Mouse (Mus musculus): ENCODE data around the gene Fto. TPM values are rescaled to one million over a fixed set of nuclear protein-coding genes. Genes with fewer than 3 reads are reported as not detected.

Gene Fto
- polyA plus RNA-seq, 1 experiment from 2014 or later, result 151 TPM

DNA sequence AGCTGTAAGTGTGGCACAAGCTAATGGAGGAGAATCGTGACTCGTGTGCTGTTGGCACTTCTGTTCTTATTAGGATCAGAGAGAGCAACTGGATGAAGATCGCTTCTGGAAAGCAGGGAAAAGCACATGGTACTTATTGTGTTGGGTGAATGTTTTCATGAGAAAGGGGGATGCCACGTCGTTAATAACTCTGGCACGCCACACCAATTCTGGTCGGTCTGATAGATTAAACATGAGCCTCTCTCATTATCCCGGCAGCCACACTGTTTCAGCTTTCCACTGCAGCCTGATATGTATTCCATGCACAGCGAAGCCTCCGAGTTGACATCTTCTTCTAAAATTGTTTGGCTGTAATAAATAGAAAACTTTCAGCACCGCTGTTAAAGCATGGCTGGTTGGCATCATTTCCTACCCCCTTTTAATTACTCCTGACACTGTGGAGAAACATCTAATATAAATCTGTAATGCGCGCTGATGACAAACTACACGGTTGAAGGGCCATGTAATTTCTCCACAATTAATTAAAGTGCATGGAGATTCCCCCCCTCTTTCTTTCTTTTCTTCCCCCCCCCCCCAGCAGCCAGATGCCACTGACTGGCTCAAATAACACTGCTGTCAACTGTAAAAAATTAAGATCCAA lies 298.5 kb downstream of the Fto start:
- Histone ChIP-seq H3K4me2 (ENCODE audit: low read length) (no peak overlapping the region; the same call in none of the 2 replicates), H3K27me3 (replicated peaks; ENCODE audit: control insufficient read depth, insufficient read depth, low read length) (peaks cover 3% of the 10 kb centered on the region), H3K36me3 (ENCODE audit: control insufficient read depth, insufficient read depth, low read length) (no peaks in the 10 kb centered on the region), H3K27ac (ENCODE audit: low read depth, low read length) (no peak overlapping the region; the same call in 1 of the 2 replicates), H3K9me3 (ENCODE audit: control insufficient read depth, low read length) (no peaks in the 10 kb centered on the region), H3K9ac (ENCODE audit: low read depth, low read length) (no peak overlapping the region), H3K4me3 (ENCODE audit: low read length) (no peak overlapping the region), H3K4me1 (ENCODE audit: control insufficient read depth, insufficient read depth, low read depth, low read length) (peaks cover 24% of the 10 kb centered on the region)
- ATAC-seq, result peak; percentile 60; the same call in 1 of the 2 replicates
- WGBS, result 19% methylated on average over 14 of the region's 14 CpGs

DNA sequence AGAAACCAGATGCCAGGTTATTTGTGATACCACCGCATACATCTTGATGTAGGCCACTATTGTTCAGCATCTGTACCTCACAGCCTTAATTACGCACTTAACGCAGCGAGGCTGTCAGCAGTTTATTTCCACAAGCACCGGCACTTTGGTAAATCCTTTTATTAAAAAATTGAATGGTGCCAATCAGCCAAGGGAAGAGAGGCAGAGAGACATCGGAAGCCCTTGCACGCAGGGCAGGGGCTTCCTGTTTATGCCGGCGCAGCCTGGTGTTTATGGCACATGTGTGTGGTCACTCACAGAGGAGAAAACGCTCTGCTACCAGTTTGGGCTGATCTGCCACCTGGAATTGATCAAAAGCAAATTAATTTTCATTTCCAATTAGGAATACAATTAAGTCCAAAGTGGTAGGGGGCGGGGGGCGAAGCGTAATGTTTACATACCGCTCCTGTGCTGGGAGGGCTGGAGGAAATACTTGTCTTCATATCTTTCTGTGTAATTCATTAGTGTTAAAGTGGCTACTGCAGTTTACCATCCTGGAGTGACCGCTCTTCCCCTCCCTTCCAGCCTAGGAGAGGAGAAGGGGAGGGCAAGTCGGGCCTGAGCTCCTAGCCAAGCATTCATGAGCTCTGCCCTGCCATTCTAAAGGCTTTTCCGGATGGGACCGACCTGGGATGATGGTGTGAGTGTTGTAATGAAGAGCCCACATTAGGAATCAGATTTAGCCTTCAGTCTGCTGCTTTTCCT lies 299.2 kb downstream of the Fto start:
- Histone ChIP-seq H3K4me1 (ENCODE audit: control insufficient read depth, insufficient read depth, low read depth, low read length) (peaks cover 24% of the 10 kb centered on the region), H3K9ac (ENCODE audit: low read depth, low read length) (no peak overlapping the region), H3K27ac (ENCODE audit: low read depth, low read length) (no peak overlapping the region; the same call in 1 of the 2 replicates), H3K36me3 (ENCODE audit: control insufficient read depth, insufficient read depth, low read length) (no peaks in the 10 kb centered on the region), H3K27me3 (replicated peaks; ENCODE audit: control insufficient read depth, insufficient read depth, low read length) (peaks cover 3% of the 10 kb centered on the region), H3K4me2 (ENCODE audit: low read length) (no peak overlapping the region; the same call in none of the 2 replicates), H3K4me3 (ENCODE audit: low read length) (no peak overlapping the region), H3K9me3 (ENCODE audit: control insufficient read depth, low read length) (no peaks in the 10 kb centered on the region)
- no peak for ATAC-seq
- WGBS, result 27% methylated on average over 18 of the region's 18 CpGs

DNA sequence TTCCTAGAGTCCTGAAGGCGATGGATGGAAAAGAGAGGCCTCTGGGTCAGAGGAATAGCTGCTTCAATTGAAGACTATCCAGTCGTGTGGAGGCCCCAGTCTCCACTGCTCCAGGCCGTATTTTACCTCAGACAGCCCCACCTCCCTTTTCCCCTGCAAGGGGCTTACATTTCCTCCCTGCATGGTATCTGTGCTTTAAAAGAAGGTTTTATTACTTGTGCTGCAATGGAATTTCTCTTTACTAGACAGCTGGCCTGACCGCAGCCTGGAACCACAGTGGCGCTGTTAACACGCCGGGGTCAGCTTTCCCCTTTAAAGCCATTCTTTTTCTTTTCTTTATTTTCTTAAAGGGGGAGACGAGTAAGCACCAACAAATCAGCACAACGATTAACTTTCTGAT lies 300.3 kb downstream of the Fto start:
- H3K27ac ChIP-seq (ENCODE audit: low read depth, low read length), result no peak overlapping the region
- no peaks in the 10 kb centered on the region for H3K9me3 ChIP-seq (ENCODE audit: control insufficient read depth, low read length)
- H3K36me3 ChIP-seq (ENCODE audit: control insufficient read depth, insufficient read depth, low read length), result no peaks in the 10 kb centered on the region
- no peak overlapping the region for H3K9ac ChIP-seq (ENCODE audit: low read depth, low read length)
- H3K27me3 ChIP-seq (replicated peaks; ENCODE audit: control insufficient read depth, insufficient read depth, low read length), result peaks cover 3% of the 10 kb centered on the region
- H3K4me1 ChIP-seq (ENCODE audit: control insufficient read depth, insufficient read depth, low read depth, low read length), result peaks cover 32% of the 10 kb centered on the region
- H3K4me3 ChIP-seq (ENCODE audit: low read length), result no peak overlapping the region
- H3K4me2 ChIP-seq (ENCODE audit: low read length), result no peak overlapping the region
- no peak for ATAC-seq
- 37% methylated on average over 9 of the region's 9 CpGs for WGBS

DNA sequence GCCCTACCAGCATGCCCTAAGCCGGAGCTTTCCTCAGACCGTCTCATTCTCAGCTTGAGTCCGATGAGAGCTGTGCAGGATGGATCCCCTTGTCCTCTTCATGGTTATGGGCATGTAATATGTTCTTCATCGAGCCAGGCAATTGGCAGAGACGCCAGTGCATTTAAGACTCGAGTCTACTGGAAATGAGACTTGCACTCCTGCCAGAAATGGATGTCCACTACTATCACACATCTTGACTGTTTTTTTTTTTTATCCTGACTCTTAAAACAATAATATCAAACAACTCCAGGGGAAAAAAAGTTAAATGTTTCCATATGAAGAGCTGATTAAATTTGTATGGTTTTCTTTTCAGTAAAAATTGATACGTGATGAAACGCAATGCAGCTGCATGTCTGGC lies 301.9 kb downstream of the Fto start:
- Histone ChIP-seq H3K27ac (ENCODE audit: low read depth, low read length) (no peak overlapping the region), H3K4me3 (ENCODE audit: low read length) (no peak overlapping the region), H3K4me2 (ENCODE audit: low read length) (no peak overlapping the region), H3K4me1 (ENCODE audit: control insufficient read depth, insufficient read depth, low read depth, low read length) (peaks cover 32% of the 10 kb centered on the region), H3K36me3 (ENCODE audit: control insufficient read depth, insufficient read depth, low read length) (no peaks in the 10 kb centered on the region), H3K9me3 (ENCODE audit: control insufficient read depth, low read length) (no peaks in the 10 kb centered on the region), H3K9ac (ENCODE audit: low read depth, low read length) (no peak overlapping the region), H3K27me3 (replicated peaks; ENCODE audit: control insufficient read depth, insufficient read depth, low read length) (peaks cover 3% of the 10 kb centered on the region)
- 72% methylated on average over 8 of the region's 8 CpGs for WGBS
- ATAC-seq, result no peak

DNA sequence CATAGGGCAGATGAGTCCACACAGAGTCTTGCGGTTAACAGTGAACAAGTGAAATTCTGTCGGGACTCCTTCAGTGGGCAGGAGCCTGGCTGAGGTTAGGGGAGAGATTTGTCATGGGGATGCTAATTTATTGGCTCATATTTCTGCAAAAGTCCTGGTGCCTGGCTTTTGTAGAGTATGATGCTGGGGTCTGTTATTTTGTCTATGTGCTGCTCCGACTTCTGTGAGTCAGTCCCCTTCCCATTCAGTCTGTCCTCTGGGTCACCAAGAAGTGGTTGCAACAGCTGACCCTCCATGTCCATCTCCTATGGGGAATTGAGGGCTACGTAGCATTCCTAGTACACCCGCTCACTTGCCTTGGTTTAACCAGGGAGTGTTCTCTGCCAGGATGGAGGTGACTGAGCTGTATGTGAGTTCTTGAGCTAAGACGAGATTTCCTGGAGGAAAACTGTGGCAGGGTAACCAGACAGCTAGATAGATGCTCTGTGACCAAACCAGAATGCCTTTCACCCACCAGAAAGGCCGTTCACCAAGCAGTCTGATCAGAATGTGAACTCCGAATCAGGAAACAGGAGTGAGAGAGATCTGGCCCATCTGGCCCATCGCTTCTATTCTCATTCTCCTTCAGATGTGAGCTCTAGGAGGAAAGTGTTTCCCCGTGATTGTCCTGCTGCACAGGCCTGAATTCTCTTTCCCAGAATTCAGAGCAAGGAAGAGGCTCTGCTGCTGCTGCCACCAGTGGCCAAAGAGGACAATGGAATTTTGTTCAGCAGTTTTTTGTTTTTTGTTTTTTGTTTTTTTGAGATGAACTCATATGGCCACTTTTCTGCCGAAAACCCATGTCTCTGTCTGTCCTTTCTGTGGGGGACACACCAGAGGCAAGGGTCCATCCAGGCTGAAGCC lies 302.7 kb downstream of the Fto start:
- peaks cover 29% of the 10 kb centered on the region for H3K4me1 ChIP-seq (ENCODE audit: control insufficient read depth, insufficient read depth, low read depth, low read length)
- WGBS, result 71% methylated on average over 11 of the region's 11 CpGs

DNA sequence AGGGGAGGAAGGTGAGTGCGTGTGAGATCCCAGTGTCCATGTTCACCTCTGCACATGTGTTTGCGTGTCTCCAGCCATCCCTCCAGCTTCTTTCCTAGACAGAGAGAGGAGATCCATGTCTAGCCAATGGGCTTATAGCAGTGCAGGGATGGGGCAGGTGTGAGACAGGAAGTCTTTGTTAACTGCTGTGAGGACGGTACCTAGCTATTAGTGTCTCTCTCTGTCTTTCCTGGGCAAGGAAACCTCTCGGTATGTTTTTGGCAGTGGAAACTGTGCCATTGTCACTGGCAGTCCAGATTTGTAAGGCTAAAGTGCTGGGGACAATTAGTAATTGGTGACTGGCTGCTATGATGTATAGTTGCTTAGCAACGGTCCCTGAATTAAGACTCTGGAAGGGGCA lies 304.4 kb downstream of the Fto start:
- Histone ChIP-seq H3K4me2 (ENCODE audit: low read length) (peak overlapping the region; percentile 25; the same call in 1 of the 2 replicates), H3K27me3 (replicated peaks; ENCODE audit: control insufficient read depth, insufficient read depth, low read length) (no peaks in the 10 kb centered on the region; the same call in none of the 2 replicates), H3K9ac (ENCODE audit: low read depth, low read length) (no peak overlapping the region), H3K4me3 (ENCODE audit: low read length) (no peak overlapping the region), H3K9me3 (ENCODE audit: control insufficient read depth, low read length) (no peaks in the 10 kb centered on the region), H3K4me1 (ENCODE audit: control insufficient read depth, insufficient read depth, low read depth, low read length) (peaks cover 12% of the 10 kb centered on the region), H3K36me3 (ENCODE audit: control insufficient read depth, insufficient read depth, low read length) (no peaks in the 10 kb centered on the region), H3K27ac (ENCODE audit: low read depth, low read length) (peak overlapping the region; percentile 13; the same call in 1 of the 2 replicates)
- 36% methylated on average over 5 of the region's 5 CpGs for WGBS
- peak; percentile 60; the same call in 1 of the 2 replicates for ATAC-seq

More for the DNA sequence above, 302.7 kb downstream of the Fto start:
- H3K36me3 ChIP-seq (ENCODE audit: control insufficient read depth, insufficient read depth, low read length), result no peaks in the 10 kb centered on the region
- H3K9ac ChIP-seq (ENCODE audit: low read depth, low read length), result no peak overlapping the region
- no peaks in the 10 kb centered on the region for H3K9me3 ChIP-seq (ENCODE audit: control insufficient read depth, low read length)
- no peak overlapping the region for H3K27ac ChIP-seq (ENCODE audit: low read depth, low read length)
- no peak overlapping the region for H3K4me3 ChIP-seq (ENCODE audit: low read length)
- H3K27me3 ChIP-seq (replicated peaks; ENCODE audit: control insufficient read depth, insufficient read depth, low read length), result no peaks in the 10 kb centered on the region; the same call in none of the 2 replicates
- ATAC-seq, result no peak
- H3K4me2 ChIP-seq (ENCODE audit: low read length), result no peak overlapping the region

DNA sequence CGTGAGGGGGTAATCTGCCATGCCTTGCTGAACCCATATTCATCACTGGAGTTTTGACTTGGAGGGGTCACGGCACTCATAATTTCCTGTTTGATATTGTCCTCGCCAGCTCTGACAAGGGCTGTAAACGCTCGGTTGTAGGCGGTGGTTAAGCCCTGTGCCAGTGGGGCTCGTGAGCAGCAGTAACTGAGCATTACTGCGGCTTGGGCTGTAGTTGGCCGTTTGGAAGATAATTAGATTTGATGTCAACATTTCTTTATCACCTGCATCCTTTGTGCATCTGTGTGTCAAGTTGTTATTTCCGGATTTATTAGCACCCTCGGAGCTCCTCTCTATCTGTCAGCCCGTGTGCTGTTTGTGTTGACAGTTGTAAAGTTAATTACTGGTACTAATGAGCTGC lies 309.4 kb downstream of the Fto start:
- Histone ChIP-seq H3K36me3 (ENCODE audit: control insufficient read depth, insufficient read depth, low read length) (no peaks in the 10 kb centered on the region), H3K4me2 (ENCODE audit: low read length) (no peak overlapping the region), H3K4me3 (ENCODE audit: low read length) (no peak overlapping the region), H3K27me3 (replicated peaks; ENCODE audit: control insufficient read depth, insufficient read depth, low read length) (peaks cover 2% of the 10 kb centered on the region), H3K4me1 (ENCODE audit: control insufficient read depth, insufficient read depth, low read depth, low read length) (peaks cover 23% of the 10 kb centered on the region), H3K27ac (ENCODE audit: low read depth, low read length) (no peak overlapping the region), H3K9me3 (ENCODE audit: control insufficient read depth, low read length) (no peaks in the 10 kb centered on the region), H3K9ac (ENCODE audit: low read depth, low read length) (no peak overlapping the region)
- ATAC-seq, result no peak
- WGBS, result 22% methylated on average over 12 of the region's 12 CpGs

DNA sequence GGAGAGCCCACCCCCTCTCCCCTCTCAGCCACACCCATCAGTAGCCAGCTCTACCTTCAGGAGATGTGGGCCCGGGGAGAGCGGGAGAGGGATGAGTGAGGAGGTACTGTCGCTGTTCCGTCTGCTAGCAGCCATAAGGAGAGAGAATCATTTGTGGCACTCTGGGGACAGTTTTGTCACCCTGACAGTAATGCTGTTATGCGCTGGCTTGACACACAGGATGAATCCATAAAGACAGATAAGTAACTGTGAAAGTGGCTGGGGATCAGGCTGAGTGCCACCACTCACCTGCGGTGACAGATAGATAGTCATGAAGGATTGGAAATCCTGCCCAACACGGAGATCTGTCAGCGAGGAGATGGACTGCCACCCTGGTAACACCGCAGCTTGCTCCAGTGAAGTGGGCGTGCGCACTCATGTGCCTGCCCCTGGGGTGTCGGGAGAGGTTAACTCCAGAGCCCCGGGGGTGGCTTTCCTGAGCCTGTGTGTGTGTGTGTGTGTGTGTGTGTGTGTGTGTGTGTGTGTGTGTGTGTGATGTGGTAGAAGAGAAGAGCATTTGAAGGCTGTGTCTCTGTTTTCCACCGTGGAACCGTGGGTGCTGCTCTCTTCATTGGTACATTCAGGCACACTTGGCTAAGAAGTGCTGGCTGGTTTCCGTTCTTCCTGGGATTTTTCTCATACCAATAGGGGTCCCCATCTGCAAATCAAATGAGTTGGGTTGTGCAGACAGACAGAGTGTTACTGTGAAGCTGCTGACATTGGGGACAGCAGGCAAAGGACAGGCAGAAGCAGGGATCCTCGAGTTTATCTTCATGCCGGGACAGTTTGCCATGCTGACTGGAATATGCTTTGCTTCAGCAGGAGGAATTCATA lies 312.6 kb downstream of the Fto start:
- WGBS, result 26% methylated on average over 18 of the region's 18 CpGs
- Histone ChIP-seq H3K4me2 (ENCODE audit: low read length) (peak overlapping the region; percentile 9; the same call in 1 of the 2 replicates), H3K9ac (ENCODE audit: low read depth, low read length) (no peak overlapping the region), H3K4me1 (ENCODE audit: control insufficient read depth, insufficient read depth, low read depth, low read length) (peaks cover 32% of the 10 kb centered on the region), H3K9me3 (ENCODE audit: control insufficient read depth, low read length) (no peaks in the 10 kb centered on the region), H3K27ac (ENCODE audit: low read depth, low read length) (no peak overlapping the region), H3K27me3 (replicated peaks; ENCODE audit: control insufficient read depth, insufficient read depth, low read length) (peaks cover 10% of the 10 kb centered on the region), H3K4me3 (ENCODE audit: low read length) (no peak overlapping the region), H3K36me3 (ENCODE audit: control insufficient read depth, insufficient read depth, low read length) (no peaks in the 10 kb centered on the region)
- peak; percentile 64 for ATAC-seq

All from hindbrain, embryonic 16.5 days (tissue).